Mouse (Mus musculus) midbrain, embryonic 10.5 days (tissue): Measurements from ENCODE around the gene Ppm1b. TPM values are rescaled to one million over a fixed set of nuclear protein-coding genes. Genes with fewer than 3 reads are reported as not detected.
"Not testable (repeated sequence)": the region's sequence is repeated elsewhere in the genome, so short reads cannot be mapped to it uniquely, and the experiment has no call there.

Source experiments
- DNase-seq: peaks from one replicate; pipeline ENCODE4 v3.0.0-alpha.2; 2017; ENCODE audit warnings: low spot score
- H3K27ac ChIP-seq: fragments of 300-500 bp; sonication (generic); replicated peaks from 2 replicates; pipeline ENCODE4 v1.5.1; 2016; ENCODE audit warnings: mild to moderate bottlenecking
- H3K27me3 ChIP-seq: fragments of 300-500 bp; sonication (generic); 2 replicates; pipeline ENCODE4 v1.6.1; 2016; ENCODE audit warnings: low read depth, mild to moderate bottlenecking; ENCODE audit not compliant: poor library complexity, severe bottlenecking
- H3K36me3 ChIP-seq: fragments of 300-500 bp; sonication (generic); 2 replicates; pipeline ENCODE4 v1.6.1; 2016; ENCODE audit warnings: mild to moderate bottlenecking, moderate library complexity
- H3K4me1 ChIP-seq: fragments of 300-500 bp; sonication (generic); 2 replicates; pipeline ENCODE4 v1.6.1; 2016
- H3K4me3 ChIP-seq: fragments of 300-500 bp; sonication (generic); 2 replicates; pipeline ENCODE4 v1.5.1; 2016; ENCODE audit warnings: mild to moderate bottlenecking, moderate library complexity
- H3K9me3 ChIP-seq: fragments of 300-500 bp; sonication (generic); replicated peaks from 2 replicates; pipeline ENCODE4 v1.6.1; 2016; ENCODE audit warnings: mild to moderate bottlenecking
- WGBS: fragments of 180-500 bp; shearing (Covaris S2); methylation state at CpG from one replicate; pipeline ENCODE4 v1.1.7; 2016; 5-methylcytosine and 5-hydroxymethylcytosine counted together
- polyA plus RNA-seq: library from polyadenylated mRNA; unstranded; fragments of >200 nt; fragmentation: Nextera tagmentation; extraction: Ambion mirVana; gene quantifications from 2 replicates; pipeline ENCODE4 v1.2.1, GENCODE M21; 2016

Gene Ppm1b
- 58.0 and 67.2 TPM in 2 replicates for polyA plus RNA-seq

- no peaks in the 10 kb centered on the region for H3K36me3 ChIP-seq
- peaks cover 27% of the 10 kb centered on the region for H3K4me1 ChIP-seq
- peak within 1 kb of the TSS; percentile 94 for H3K4me3 ChIP-seq
- no peak for DNase-seq
- peak within 1 kb of the TSS; percentile 97 for H3K27ac ChIP-seq
- 34% methylated on average over 9 of the region's 9 CpGs for WGBS
- no peaks in the 10 kb centered on the region for H3K9me3 ChIP-seq
- H3K27me3 ChIP-seq = no peaks in the 10 kb centered on the region
Observed at GRCm38 (mm10) chr17:84956441-84956840, at the start of gene Ppm1b. Ppm1b (plus strand) TSS chr17:84956741.

- H3K4me3 ChIP-seq = no peak overlapping the region
- no peak overlapping the region for H3K27ac ChIP-seq
- no peaks in the 10 kb centered on the region for H3K4me1 ChIP-seq
- no peaks in the 10 kb centered on the region for H3K9me3 ChIP-seq
- DNase-seq = no peak
- 90% methylated on average over 19 of the region's 19 CpGs for WGBS
- no peaks in the 10 kb centered on the region for H3K27me3 ChIP-seq
- no peaks in the 10 kb centered on the region for H3K36me3 ChIP-seq
Observed at GRCm38 (mm10) chr17:84921666-84922376, 34.7 kb upstream of the Ppm1b start.

GRCm38 (mm10) chr17:84924779-84925178, 31.8 kb upstream of the Ppm1b start:
- H3K9me3 ChIP-seq = no peaks in the 10 kb centered on the region
- H3K4me3 ChIP-seq = no peak overlapping the region
- H3K36me3 ChIP-seq = no peaks in the 10 kb centered on the region
- 91% methylated on average over 5 of the region's 5 CpGs for WGBS
- H3K27me3 ChIP-seq = no peaks in the 10 kb centered on the region
- no peak for DNase-seq
- no peaks in the 10 kb centered on the region for H3K4me1 ChIP-seq
- no peak overlapping the region for H3K27ac ChIP-seq

- Histone ChIP-seq H3K4me1 (no peaks in the 10 kb centered on the region), H3K4me3 (no peak overlapping the region), H3K9me3 (0 out of 2 replicates have a peak, but pooled peaks cover 3% of the 10 kb centered on the region), H3K36me3 (no peaks in the 10 kb centered on the region), H3K27me3 (no peaks in the 10 kb centered on the region), H3K27ac (no peak overlapping the region)
- no peak for DNase-seq
- WGBS = 39% methylated on average over 5 of the region's 5 CpGs
Observed at GRCm38 (mm10) chr17:84926233-84926632, 30.3 kb upstream of the Ppm1b start.

- Histone ChIP-seq H3K4me1 (no peaks in the 10 kb centered on the region), H3K4me3 (no peak overlapping the region), H3K27me3 (no peaks in the 10 kb centered on the region), H3K27ac (no peak overlapping the region), H3K9me3 (0 out of 2 replicates have a peak, but pooled peaks cover 7% of the 10 kb centered on the region), H3K36me3 (no peaks in the 10 kb centered on the region)
- 85% methylated on average over 5 of the region's 5 CpGs for WGBS
- DNase-seq = no peak
Observed at GRCm38 (mm10) chr17:84927580-84927979, 29.0 kb upstream of the Ppm1b start.

- 0 out of 2 replicates have a peak, but pooled peaks cover 7% of the 10 kb centered on the region for H3K9me3 ChIP-seq
- H3K4me3 ChIP-seq = no peak overlapping the region
- no peak overlapping the region for H3K27ac ChIP-seq
- H3K36me3 ChIP-seq = no peaks in the 10 kb centered on the region
- WGBS = 94% methylated on average over 7 of the region's 7 CpGs
- DNase-seq = no peak
- H3K4me1 ChIP-seq = no peaks in the 10 kb centered on the region; the same call in 1 of the 2 replicates
- H3K27me3 ChIP-seq = no peaks in the 10 kb centered on the region
Observed at GRCm38 (mm10) chr17:84932943-84933342, 23.6 kb upstream of the Ppm1b start.

GRCm38 (mm10) chr17:84933968-84934367, 22.6 kb upstream of the Ppm1b start:
- Histone ChIP-seq H3K27ac (no peak overlapping the region), H3K27me3 (no peaks in the 10 kb centered on the region), H3K9me3 (0 out of 2 replicates have a peak, but pooled peaks cover 7% of the 10 kb centered on the region), H3K36me3 (no peaks in the 10 kb centered on the region), H3K4me1 (no peaks in the 10 kb centered on the region; the same call in 1 of the 2 replicates), H3K4me3 (no peak overlapping the region)
- DNase-seq = no peak
- WGBS = 54% methylated on average over 5 of the region's 5 CpGs

GRCm38 (mm10) chr17:84935620-84936019, 20.9 kb upstream of the Ppm1b start:
- not testable (repeated sequence) for H3K27me3 ChIP-seq, H3K9me3 ChIP-seq, H3K27ac ChIP-seq, H3K4me3 ChIP-seq, H3K4me1 ChIP-seq, H3K36me3 ChIP-seq, DNase-seq
- 66% methylated on average over 4 of the region's 4 CpGs for WGBS

GRCm38 (mm10) chr17:84936301-84936700, 20.2 kb upstream of the Ppm1b start:
- H3K27ac ChIP-seq = no peak overlapping the region
- 0 out of 2 replicates have a peak, but pooled peaks cover 4% of the 10 kb centered on the region for H3K9me3 ChIP-seq
- no peak overlapping the region for H3K4me3 ChIP-seq
- no peaks in the 10 kb centered on the region; the same call in 1 of the 2 replicates for H3K4me1 ChIP-seq
- no peaks in the 10 kb centered on the region for H3K36me3 ChIP-seq
- no peaks in the 10 kb centered on the region for H3K27me3 ChIP-seq
- 67% methylated on average over 9 of the region's 9 CpGs for WGBS
- DNase-seq = no peak

GRCm38 (mm10) chr17:84936809-84937208, 19.7 kb upstream of the Ppm1b start:
- H3K9me3 ChIP-seq = 0 out of 2 replicates have a peak, but pooled peaks cover 4% of the 10 kb centered on the region
- no peak for DNase-seq
- no peaks in the 10 kb centered on the region; the same call in 1 of the 2 replicates for H3K4me1 ChIP-seq
- 83% methylated on average over 5 of the region's 5 CpGs for WGBS
- H3K27ac ChIP-seq = no peak overlapping the region
- no peaks in the 10 kb centered on the region for H3K27me3 ChIP-seq
- H3K4me3 ChIP-seq = no peak overlapping the region
- no peaks in the 10 kb centered on the region for H3K36me3 ChIP-seq

- Histone ChIP-seq H3K9me3 (0 out of 2 replicates have a peak, but pooled peaks cover 1% of the 10 kb centered on the region), H3K27ac (no peak overlapping the region), H3K27me3 (no peaks in the 10 kb centered on the region), H3K4me1 (no peaks in the 10 kb centered on the region; the same call in 1 of the 2 replicates), H3K4me3 (no peak overlapping the region), H3K36me3 (no peaks in the 10 kb centered on the region)
- WGBS = 90% methylated on average over 7 of the region's 7 CpGs
- no peak for DNase-seq
Observed at GRCm38 (mm10) chr17:84937220-84937619, 19.3 kb upstream of the Ppm1b start.

GRCm38 (mm10) chr17:84938215-84938614, 18.3 kb upstream of the Ppm1b start:
- Histone ChIP-seq H3K27me3 (no peaks in the 10 kb centered on the region), H3K9me3 (no peaks in the 10 kb centered on the region), H3K4me3 (no peak overlapping the region), H3K36me3 (no peaks in the 10 kb centered on the region), H3K27ac (no peak overlapping the region), H3K4me1 (no peaks in the 10 kb centered on the region; the same call in 1 of the 2 replicates)
- DNase-seq = no peak
- 91% methylated on average over 4 of the region's 4 CpGs for WGBS

- Histone ChIP-seq H3K36me3 (no peaks in the 10 kb centered on the region), H3K27ac (no peak overlapping the region), H3K4me3 (no peak overlapping the region), H3K27me3 (no peaks in the 10 kb centered on the region), H3K4me1 (no peaks in the 10 kb centered on the region), H3K9me3 (no peaks in the 10 kb centered on the region)
- WGBS = 82% methylated on average over 9 of the region's 9 CpGs
- no peak for DNase-seq
Observed at GRCm38 (mm10) chr17:84940017-84940731, 16.4 kb upstream of the Ppm1b start.
